Mouse (Mus musculus) forebrain, embryonic 11.5 days (tissue): ENCODE measurements around the gene Nek1. TPM values are rescaled to one million over a fixed set of nuclear protein-coding genes. Genes with fewer than 3 reads are reported as not detected.

ENCODE experiments used
- ATAC-seq: fragments of 200-750 bp; cut with Nextera tagmentation; replicated peaks from 2 replicates; pipeline ENCODE4 v1.8.0; 2017; ENCODE audit warnings: moderate TSS enrichment; ENCODE audit not compliant: low FRiP score
- DNase-seq: peaks from one replicate; pipeline ENCODE4 v3.0.0-alpha.2; 2017; ENCODE audit warnings: low spot score
- H3K27ac ChIP-seq: fragments of 300-500 bp; sonication (generic); 2 replicates; pipeline ENCODE4 v1.5.1; 2014; ENCODE audit warnings: low read depth, low read length
- H3K27me3 ChIP-seq: fragments of 300-500 bp; sonication (generic); 2 replicates; pipeline ENCODE4 v1.6.1; 2014; ENCODE audit warnings: mild to moderate bottlenecking, low read length, mixed read lengths; ENCODE audit not compliant: control insufficient read depth, insufficient read depth
- H3K36me3 ChIP-seq: fragments of 300-500 bp; sonication (generic); 2 replicates; pipeline ENCODE4 v1.6.1; 2014; ENCODE audit warnings: mild to moderate bottlenecking, low read length, moderate library complexity, mixed read lengths; ENCODE audit not compliant: control insufficient read depth, insufficient read depth
- H3K4me1 ChIP-seq: fragments of 300-500 bp; sonication (generic); replicated peaks from 2 replicates; pipeline ENCODE4 v1.6.1; 2014; ENCODE audit warnings: low read length, mixed read lengths; ENCODE audit not compliant: control insufficient read depth, insufficient read depth
- H3K4me2 ChIP-seq: fragments of 300-500 bp; sonication (generic); 2 replicates; pipeline ENCODE4 v1.6.1; 2014; ENCODE audit warnings: low read depth, mild to moderate bottlenecking, low read length, moderate library complexity, mixed read lengths; ENCODE audit not compliant: severe bottlenecking
- H3K4me3 ChIP-seq: fragments of 300-500 bp; sonication (generic); 2 replicates; pipeline ENCODE4 v1.5.1; 2014; ENCODE audit warnings: low read depth, low read length
- H3K9ac ChIP-seq: fragments of 300-500 bp; sonication (generic); 2 replicates; pipeline ENCODE4 v1.6.1; 2014; ENCODE audit warnings: low read length
- H3K9me3 ChIP-seq: fragments of 300-500 bp; sonication (generic); 2 replicates; pipeline ENCODE4 v1.6.1; 2016; ENCODE audit warnings: low read length, mixed read lengths; ENCODE audit not compliant: control insufficient read depth
- WGBS: fragments of 180-500 bp; shearing (Covaris S2); extraction: QIAGEN DNeasy Blood & Tissue Kit; methylation state at CpG from one replicate; pipeline ENCODE4 v1.1.7; 2014; 5-methylcytosine and 5-hydroxymethylcytosine counted together
- polyA plus RNA-seq: library from polyadenylated mRNA; unstranded; fragments of >200 nt; fragmentation: Nextera tagmentation; extraction: Ambion mirVana; gene quantifications from 2 replicates; pipeline ENCODE4 v1.2.1, GENCODE M21; 2014

The Nek1 gene
- polyA plus RNA-seq, 1 experiment from 2014 or later: 20.5 TPM

DNA sequence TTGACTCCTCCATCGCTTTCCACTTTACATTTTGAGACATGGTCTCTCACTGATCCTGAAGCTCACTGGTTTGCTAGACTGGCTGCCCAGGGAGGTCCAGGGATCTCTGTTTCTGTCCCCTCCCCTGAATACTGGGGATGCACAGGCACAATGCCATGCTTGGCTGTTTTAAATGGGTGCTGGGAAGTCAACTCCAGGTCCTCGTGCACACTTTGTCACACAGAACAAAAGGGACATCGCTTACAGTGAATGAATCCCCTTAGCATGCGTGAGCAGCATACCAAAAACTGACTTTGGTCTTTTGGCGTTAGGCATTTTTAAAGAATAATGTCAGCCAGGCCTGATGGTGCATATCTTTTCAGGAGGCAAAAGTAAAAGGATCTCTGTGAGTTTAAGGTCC, 155.7 kb downstream of the Nek1 start:
- Histone ChIP-seq H3K4me2 (no peak overlapping the region), H3K36me3 (no peaks in the 10 kb centered on the region), H3K9me3 (no peaks in the 10 kb centered on the region), H3K4me1 (no peaks in the 10 kb centered on the region), H3K4me3 (no peak overlapping the region), H3K9ac (no peak overlapping the region), H3K27ac (no peak overlapping the region), H3K27me3 (no peaks in the 10 kb centered on the region)
- 64% methylated on average over 5 of the region's 5 CpGs for WGBS
- DNase-seq: no peak
- no peak for ATAC-seq

DNA sequence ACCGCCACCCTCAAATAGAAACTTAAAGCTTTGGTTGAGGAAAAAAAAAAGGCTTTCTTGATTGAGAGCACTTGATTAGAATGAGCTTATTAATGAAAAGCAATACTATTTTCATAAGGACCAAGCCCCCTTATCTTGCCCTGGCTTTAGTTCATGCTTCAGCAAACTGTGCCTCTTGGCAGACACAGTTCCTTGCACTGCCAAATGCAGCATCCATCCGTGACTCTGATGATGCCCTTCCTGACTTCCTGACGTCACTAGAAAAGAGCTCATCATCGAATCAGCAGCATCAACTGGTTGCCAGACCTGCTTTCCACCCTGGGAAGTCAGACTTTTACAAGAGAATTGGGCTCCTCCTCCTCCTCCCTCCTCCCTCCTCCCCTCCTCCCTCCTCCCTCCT, 157.6 kb downstream of the Nek1 start:
- 85% methylated on average over 4 of the region's 4 CpGs for WGBS
- DNase-seq (no peak), ATAC-seq (no peak)
- no peak overlapping the region for H3K4me2 ChIP-seq
- H3K27ac ChIP-seq: no peak overlapping the region
- H3K4me1 ChIP-seq: no peaks in the 10 kb centered on the region
- H3K36me3 ChIP-seq: no peaks in the 10 kb centered on the region
- no peak overlapping the region for H3K4me3 ChIP-seq
- H3K27me3 ChIP-seq: no peaks in the 10 kb centered on the region
- no peaks in the 10 kb centered on the region for H3K9me3 ChIP-seq
- no peak overlapping the region for H3K9ac ChIP-seq

DNA sequence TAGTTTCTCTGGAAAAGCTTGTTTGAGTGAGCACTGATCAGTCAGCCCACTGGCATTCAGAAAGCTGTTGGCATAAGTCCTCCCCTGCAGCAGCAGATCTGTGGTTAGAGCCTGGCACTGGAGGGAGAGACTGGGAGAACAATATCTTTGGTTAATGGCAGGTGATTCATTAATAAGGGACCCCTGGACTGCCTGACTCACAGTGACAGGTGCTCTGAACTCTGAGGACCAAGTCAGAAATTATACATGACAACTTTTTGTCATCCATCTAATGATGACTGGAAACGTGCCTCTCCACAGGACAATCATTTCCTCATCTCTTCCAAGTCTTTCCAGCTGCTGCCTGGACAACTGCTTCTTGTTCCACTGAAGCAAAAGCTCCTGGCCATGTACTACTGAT, 163.4 kb downstream of the Nek1 start:
- H3K27ac ChIP-seq: no peak overlapping the region
- WGBS: 71% methylated on average over 1 of the region's 1 CpGs
- no peak overlapping the region for H3K9ac ChIP-seq
- DNase-seq: no peak
- H3K36me3 ChIP-seq: no peaks in the 10 kb centered on the region
- H3K4me1 ChIP-seq: no peaks in the 10 kb centered on the region
- ATAC-seq: no peak
- no peaks in the 10 kb centered on the region for H3K9me3 ChIP-seq
- no peak overlapping the region for H3K4me2 ChIP-seq
- H3K27me3 ChIP-seq: no peaks in the 10 kb centered on the region
- H3K4me3 ChIP-seq: no peak overlapping the region

DNA sequence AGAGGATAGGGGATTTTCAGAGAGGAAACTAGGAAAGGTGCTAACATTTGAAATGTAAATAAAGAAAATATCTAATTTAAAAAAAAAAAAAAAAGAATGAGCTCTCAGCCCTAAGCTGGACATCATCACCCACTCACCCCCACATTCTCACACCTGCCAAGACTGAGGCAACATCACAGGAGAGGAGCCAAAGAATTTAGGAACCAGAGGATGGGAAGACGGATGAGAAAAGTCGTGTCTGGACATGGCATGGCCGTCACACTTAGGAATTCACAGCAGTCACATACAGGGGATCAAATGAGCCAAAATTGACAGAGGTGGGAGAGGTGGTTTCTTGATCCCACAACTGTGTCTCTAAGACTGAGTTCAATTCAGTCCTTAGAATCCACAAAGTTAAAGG, 165.5 kb downstream of the Nek1 start:
- H3K4me3 ChIP-seq: no peak overlapping the region
- H3K27ac ChIP-seq: no peak overlapping the region
- ATAC-seq: no peak
- 82% methylated on average over 3 of the region's 3 CpGs for WGBS
- H3K9ac ChIP-seq: no peak overlapping the region
- H3K27me3 ChIP-seq: no peaks in the 10 kb centered on the region
- no peak for DNase-seq
- no peaks in the 10 kb centered on the region for H3K36me3 ChIP-seq
- H3K9me3 ChIP-seq: no peaks in the 10 kb centered on the region; the same call in 1 of the 2 replicates
- no peak overlapping the region for H3K4me2 ChIP-seq
- H3K4me1 ChIP-seq: no peaks in the 10 kb centered on the region

DNA sequence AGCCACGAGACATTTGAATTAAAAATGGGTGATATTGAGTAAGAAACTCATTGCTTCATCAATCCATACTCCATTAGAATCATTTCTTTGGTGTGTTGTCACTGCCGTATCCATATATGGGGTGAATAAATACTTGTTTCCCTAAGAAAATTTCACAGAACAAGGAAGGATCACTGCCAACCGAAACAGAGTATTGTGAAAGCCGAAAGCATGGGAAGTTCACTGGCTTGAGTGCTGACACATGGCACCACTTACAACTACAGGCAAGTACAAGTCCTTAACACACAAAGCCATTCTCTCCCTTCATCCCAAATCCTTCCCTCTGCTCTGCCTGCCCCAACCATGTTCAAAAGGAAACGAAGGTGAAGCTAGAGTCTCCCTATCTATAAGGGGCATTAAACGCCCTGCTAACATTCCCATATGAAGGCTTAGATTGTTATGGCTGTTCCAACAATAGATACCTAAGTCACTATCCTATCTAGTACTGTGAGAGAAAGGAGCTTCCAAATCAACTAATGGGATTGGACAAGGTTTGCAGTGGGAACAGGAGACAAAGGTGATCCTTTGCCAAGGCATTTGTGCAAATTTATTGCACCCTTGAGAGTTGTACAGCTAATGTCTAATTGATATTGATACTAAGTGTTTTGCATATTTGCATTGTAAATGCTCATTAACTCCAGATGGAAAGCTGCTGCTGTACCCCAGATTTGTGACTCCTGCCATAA, 168.6 kb downstream of the Nek1 start:
- 89% methylated on average over 6 of the region's 6 CpGs for WGBS
- H3K36me3 ChIP-seq: no peaks in the 10 kb centered on the region
- no peak overlapping the region for H3K4me3 ChIP-seq
- H3K4me2 ChIP-seq: no peak overlapping the region
- ATAC-seq: no peak
- H3K27me3 ChIP-seq: no peaks in the 10 kb centered on the region
- no peaks in the 10 kb centered on the region; the same call in 1 of the 2 replicates for H3K9me3 ChIP-seq
- no peak overlapping the region for H3K27ac ChIP-seq
- H3K9ac ChIP-seq: no peak overlapping the region
- DNase-seq: no peak
- H3K4me1 ChIP-seq: no peaks in the 10 kb centered on the region

DNA sequence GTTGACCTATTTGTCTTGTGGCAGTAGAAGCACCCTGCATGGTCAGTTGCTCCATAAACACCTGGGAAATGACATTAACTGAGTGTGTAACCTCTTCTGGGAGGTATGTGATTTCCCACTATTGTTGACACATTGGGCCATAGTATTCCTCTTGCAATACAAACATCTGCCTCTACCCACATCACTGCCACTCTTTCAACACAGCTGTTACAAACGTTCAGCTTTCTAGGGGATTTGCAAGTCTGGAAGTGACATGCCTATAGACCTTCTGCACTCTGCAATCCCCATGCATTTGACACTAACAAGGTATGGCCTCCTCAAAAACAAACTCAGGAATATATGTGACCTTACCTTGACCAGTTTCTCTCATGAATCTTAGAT, 169.2 kb downstream of the Nek1 start:
- H3K4me3 ChIP-seq: no peak overlapping the region
- no peaks in the 10 kb centered on the region for H3K4me1 ChIP-seq
- DNase-seq (no peak), ATAC-seq (no peak)
- no peaks in the 10 kb centered on the region for H3K36me3 ChIP-seq
- no peaks in the 10 kb centered on the region for H3K27me3 ChIP-seq
- no peaks in the 10 kb centered on the region; the same call in 1 of the 2 replicates for H3K9me3 ChIP-seq
- no peak overlapping the region for H3K9ac ChIP-seq
- no peak overlapping the region for H3K4me2 ChIP-seq
- 73% methylated on average over 1 of the region's 1 CpGs for WGBS
- no peak overlapping the region for H3K27ac ChIP-seq

DNA sequence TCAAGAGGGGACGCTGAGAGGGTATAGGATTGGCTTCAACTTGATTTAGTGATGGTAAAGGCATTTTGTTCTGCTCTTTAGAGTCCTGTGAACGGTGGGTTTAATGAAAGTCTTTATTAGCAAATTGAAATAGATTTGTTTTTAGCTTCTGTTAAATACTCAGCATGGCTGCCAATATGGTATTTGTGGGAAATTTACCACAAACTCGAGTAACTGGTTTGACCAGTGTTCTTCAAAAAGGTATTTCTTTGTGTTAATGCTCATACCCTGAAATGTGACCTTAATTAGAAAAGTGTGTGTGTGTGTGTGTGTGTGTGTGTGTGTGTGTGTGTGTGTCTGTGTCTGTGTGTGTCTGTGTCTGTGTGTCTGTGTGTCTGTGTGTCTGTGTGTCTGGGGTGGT, 178.6 kb downstream of the Nek1 start:
- no peaks in the 10 kb centered on the region for H3K9me3 ChIP-seq
- ATAC-seq: no peak
- WGBS: 86% methylated on average over 3 of the region's 3 CpGs

DNA sequence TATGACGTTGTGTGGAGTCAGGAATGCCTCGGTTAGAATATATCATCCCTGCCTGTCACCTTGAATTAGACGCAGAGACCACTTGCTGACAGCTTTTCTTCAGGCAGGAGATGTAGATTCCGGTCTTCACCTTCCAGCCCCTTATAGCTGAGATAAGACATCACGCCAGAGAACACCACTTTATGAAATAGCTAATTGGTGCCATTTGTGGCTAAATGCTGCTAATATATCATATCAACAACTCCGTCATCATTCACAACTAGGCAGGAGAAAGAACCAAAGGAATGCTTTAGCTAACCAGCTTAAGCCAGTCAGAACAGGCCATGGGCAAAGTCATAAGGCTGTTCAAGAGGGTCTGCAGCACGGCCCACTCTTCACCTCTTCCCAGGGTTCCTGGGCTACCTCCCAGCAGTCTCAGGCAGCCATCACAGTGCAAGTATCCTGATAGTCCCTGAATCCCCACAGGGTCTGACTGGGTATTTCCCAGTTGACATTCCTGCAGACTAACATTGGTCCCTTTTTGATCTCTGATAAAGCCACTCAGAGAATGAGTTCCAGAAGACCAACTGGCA, 181.0 kb downstream of the Nek1 start:
- no peaks in the 10 kb centered on the region for H3K36me3 ChIP-seq
- no peaks in the 10 kb centered on the region for H3K9me3 ChIP-seq
- ATAC-seq (no peak), DNase-seq (no peak)
- no peaks in the 10 kb centered on the region for H3K4me1 ChIP-seq
- 78% methylated on average over 7 of the region's 7 CpGs for WGBS
- H3K27ac ChIP-seq: no peak overlapping the region
- no peak overlapping the region for H3K4me3 ChIP-seq
- no peak overlapping the region for H3K4me2 ChIP-seq
- H3K9ac ChIP-seq: no peak overlapping the region
- H3K27me3 ChIP-seq: no peaks in the 10 kb centered on the region

More for the DNA sequence above, 178.6 kb downstream of the Nek1 start:
- DNase-seq: no peak
- no peak overlapping the region for H3K9ac ChIP-seq
- H3K4me2 ChIP-seq: no peak overlapping the region
- H3K27me3 ChIP-seq: no peaks in the 10 kb centered on the region
- H3K36me3 ChIP-seq: no peaks in the 10 kb centered on the region
- H3K27ac ChIP-seq: no peak overlapping the region
- no peaks in the 10 kb centered on the region for H3K4me1 ChIP-seq
- H3K4me3 ChIP-seq: no peak overlapping the region

DNA sequence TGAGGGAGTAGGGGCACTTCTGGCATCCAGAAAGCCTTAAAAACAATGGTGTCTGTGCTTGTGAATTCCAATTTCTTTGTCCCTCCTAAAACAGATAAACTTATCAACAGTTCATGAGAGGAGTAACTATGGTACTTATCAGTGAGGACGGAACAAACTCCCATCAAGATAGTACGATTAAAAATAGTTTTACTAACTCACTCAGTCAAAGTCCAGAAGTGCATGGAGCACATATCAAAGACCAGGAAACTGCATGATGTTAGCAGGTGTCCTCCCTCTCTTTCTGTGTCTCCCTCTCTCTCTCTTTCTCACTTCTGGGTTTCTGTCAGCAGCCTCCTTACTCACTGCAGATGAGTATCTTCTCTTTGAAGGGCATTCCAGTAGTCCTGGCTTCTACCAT, 182.9 kb downstream of the Nek1 start:
- no peaks in the 10 kb centered on the region for H3K27me3 ChIP-seq
- H3K9ac ChIP-seq: no peak overlapping the region
- ATAC-seq (no peak), DNase-seq (no peak)
- H3K9me3 ChIP-seq: no peaks in the 10 kb centered on the region
- H3K27ac ChIP-seq: no peak overlapping the region
- H3K4me3 ChIP-seq: no peak overlapping the region
- no peaks in the 10 kb centered on the region for H3K4me1 ChIP-seq
- H3K4me2 ChIP-seq: no peak overlapping the region
- WGBS: 84% methylated on average over 2 of the region's 2 CpGs
- H3K36me3 ChIP-seq: no peaks in the 10 kb centered on the region
